Mouse (Mus musculus): ENCODE measurements around the gene Zpld1. TPM values are rescaled to one million over a fixed set of nuclear protein-coding genes. Genes with fewer than 3 reads are reported as not detected.

Gene Zpld1
- 0.40 and 0.44 TPM in 2 replicates for polyA plus RNA-seq (2015; fragmentation: Nextera tagmentation; extraction: Ambion mirVana)

DNA sequence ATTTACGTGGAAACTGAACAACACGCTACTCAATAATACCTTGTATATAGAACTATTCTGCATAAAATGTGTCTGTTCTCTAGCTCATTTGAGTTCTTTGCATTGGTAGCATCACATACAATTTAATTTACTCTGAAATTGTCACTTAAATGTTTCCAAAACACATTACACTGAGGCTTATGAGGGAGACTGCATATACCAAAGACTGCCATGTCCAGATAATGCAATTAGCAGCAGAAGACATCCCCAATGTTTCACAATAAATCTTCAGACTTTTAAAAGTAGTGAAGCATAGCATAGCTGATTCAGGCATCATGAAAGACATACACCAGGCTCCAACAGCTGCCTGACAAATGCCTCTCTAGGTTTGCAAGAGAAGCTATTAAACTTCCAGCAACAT is at the start of gene Zpld1:
Gene Zpld1 (minus strand): TSS at position 101 of the 400 bp plus-strand sequence.
- no peak within 1 kb of the TSS for H3K4me2 ChIP-seq
- H3K9ac ChIP-seq = no peak within 1 kb of the TSS
- no peak for ATAC-seq (replicated peaks; ENCODE audit: low FRiP score)
- H3K36me3 ChIP-seq = no peaks in the 10 kb centered on the region
- H3K4me3 ChIP-seq (replicated peaks) = no peak within 1 kb of the TSS
- no peaks in the 10 kb centered on the region for H3K9me3 ChIP-seq (replicated peaks)
- no peaks in the 10 kb centered on the region for H3K27me3 ChIP-seq
- no peaks in the 10 kb centered on the region for H3K4me1 ChIP-seq
- no peak within 1 kb of the TSS for H3K27ac ChIP-seq
- WGBS = 92% methylated on average over 2 of the region's 2 CpGs

DNA sequence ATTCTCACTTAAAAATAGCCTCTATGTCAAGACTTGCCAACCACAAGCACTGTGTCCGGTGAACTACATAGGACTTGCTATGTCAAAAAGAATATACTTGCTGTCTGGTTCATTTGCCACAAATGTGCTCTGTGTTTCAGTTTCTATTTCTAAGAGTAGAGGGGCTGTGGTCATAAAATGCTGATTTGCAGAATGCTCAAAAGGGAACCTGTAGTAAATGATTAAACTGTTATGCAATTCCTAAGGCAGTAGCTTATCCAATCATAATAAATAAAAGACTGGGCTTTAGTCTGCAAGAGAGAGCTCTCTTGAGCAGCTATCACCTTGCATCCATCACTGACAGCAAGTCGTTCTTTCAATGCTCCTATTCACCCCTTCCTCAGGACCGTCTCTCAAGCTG is 47.9 kb upstream of the Zpld1 start:
- Histone ChIP-seq H3K4me3 (replicated peaks) (no peak overlapping the region), H3K4me1 (no peaks in the 10 kb centered on the region), H3K27me3 (no peaks in the 10 kb centered on the region), H3K27ac (no peak overlapping the region), H3K36me3 (no peaks in the 10 kb centered on the region), H3K9ac (no peak overlapping the region), H3K4me2 (no peak overlapping the region), H3K9me3 (replicated peaks) (no peaks in the 10 kb centered on the region; the same call in 1 of the 2 replicates)
- WGBS = 70% methylated on average over 3 of the region's 3 CpGs
- no peak for ATAC-seq (replicated peaks; ENCODE audit: low FRiP score)

DNA sequence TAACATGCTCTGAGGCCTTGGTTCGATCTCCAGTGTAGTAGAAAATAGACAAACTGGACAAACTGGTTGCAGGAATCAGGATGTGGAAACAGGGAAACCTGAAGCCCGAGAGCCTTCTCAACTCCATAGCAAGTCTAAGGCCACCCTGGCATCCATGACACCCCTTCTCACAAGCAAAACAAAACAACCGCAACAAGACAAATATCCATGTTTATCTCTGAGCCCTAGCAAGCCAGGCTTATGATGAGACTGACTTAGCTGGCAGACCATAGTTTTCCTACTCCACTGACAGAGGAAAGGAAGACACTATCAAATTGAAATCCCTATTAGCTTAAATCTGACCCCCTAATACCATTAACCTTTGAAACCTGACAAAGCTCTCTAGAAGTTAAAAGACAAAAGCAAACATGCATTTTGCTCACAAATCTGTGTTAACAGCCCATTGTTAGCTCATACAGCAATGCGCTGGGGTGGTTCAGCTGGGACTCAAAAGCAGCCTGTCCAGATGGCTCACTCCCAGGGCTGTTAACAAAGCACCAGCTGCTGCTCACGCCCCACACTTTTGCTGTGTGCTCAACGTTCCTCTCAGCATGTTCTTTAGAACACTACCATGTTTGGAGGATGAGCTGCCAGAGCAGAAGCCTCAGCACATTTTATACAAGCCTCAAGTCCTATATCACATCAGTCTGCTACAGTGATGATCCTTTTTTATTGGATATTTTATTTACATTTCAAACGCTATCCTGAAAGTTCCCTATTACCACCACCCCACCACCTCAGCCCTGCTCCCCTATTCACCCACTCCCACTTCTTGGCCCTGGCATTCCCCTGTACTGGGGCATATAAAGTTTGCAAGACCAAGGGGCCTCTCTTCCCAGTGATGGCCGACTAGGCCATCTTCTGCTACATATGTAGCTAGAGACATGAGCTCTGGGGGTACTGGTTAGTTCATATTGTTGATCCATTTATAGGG is 24.0 kb upstream of the Zpld1 start:
- 60% methylated on average over 8 of the region's 8 CpGs for WGBS
- Histone ChIP-seq H3K27ac (no peak overlapping the region), H3K9me3 (replicated peaks) (no peaks in the 10 kb centered on the region), H3K9ac (no peak overlapping the region), H3K4me2 (no peak overlapping the region), H3K27me3 (no peaks in the 10 kb centered on the region), H3K4me3 (replicated peaks) (no peak overlapping the region), H3K4me1 (0 out of 2 replicates have a peak, but pooled peaks cover 2% of the 10 kb centered on the region), H3K36me3 (no peaks in the 10 kb centered on the region)
- ATAC-seq (replicated peaks; ENCODE audit: low FRiP score) = no peak

DNA sequence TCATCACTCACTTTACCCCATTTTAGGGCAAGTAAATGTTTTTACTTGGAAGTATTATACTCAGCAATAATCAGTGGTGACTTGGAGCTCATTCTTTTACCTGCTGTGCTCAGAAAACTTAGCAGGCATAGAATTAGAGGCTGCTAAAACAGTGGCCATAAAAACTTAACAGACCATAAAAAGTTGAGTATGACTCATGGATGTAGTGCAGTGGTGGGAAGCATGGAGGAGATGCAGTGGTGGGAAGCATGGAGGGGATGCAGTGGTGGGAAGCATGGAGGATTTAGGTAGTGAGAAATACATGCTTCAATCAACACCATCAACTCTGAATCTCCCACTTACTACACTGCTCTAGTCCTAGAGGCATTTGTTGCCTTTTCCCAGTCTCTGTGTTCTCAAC is 19.2 kb upstream of the Zpld1 start:
- 0 out of 2 replicates have a peak, but pooled peaks cover 5% of the 10 kb centered on the region for H3K4me1 ChIP-seq
- ATAC-seq (replicated peaks; ENCODE audit: low FRiP score) = peak; percentile 62; the same call in 1 of the 2 replicates
- H3K27ac ChIP-seq = no peak overlapping the region
- no peaks in the 10 kb centered on the region for H3K9me3 ChIP-seq (replicated peaks)
- H3K36me3 ChIP-seq = no peaks in the 10 kb centered on the region
- no peak overlapping the region for H3K4me3 ChIP-seq (replicated peaks)
- no peak overlapping the region for H3K9ac ChIP-seq
- H3K27me3 ChIP-seq = no peaks in the 10 kb centered on the region
- no peak overlapping the region for H3K4me2 ChIP-seq

DNA sequence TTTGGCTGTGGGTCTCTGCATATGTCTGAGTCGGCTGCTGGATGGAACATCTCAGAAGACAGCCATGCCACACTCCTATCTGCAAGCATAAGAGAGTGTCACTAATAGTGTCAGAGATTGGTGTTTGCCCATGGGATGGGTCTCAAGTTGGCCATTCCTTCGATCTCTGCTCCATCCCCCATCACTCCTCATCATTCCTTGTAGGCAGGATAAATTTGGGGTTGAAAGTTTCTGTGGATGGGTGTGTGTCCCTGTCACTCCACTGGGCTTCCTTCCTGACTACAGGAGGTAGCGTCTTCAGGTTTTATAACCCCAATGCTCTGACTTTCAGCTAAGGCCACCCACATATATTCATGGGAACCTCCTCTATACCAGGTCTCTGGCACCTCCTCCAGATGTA is 14.3 kb upstream of the Zpld1 start:
- Histone ChIP-seq H3K4me2 (no peak overlapping the region), H3K4me1 (0 out of 2 replicates have a peak, but pooled peaks cover 3% of the 10 kb centered on the region), H3K36me3 (no peaks in the 10 kb centered on the region), H3K27me3 (no peaks in the 10 kb centered on the region), H3K4me3 (replicated peaks) (no peak overlapping the region), H3K9ac (no peak overlapping the region), H3K27ac (no peak overlapping the region), H3K9me3 (replicated peaks) (no peaks in the 10 kb centered on the region)
- ATAC-seq (replicated peaks; ENCODE audit: low FRiP score) = no peak
- WGBS = 100% methylated on average over 3 of the region's 3 CpGs

DNA sequence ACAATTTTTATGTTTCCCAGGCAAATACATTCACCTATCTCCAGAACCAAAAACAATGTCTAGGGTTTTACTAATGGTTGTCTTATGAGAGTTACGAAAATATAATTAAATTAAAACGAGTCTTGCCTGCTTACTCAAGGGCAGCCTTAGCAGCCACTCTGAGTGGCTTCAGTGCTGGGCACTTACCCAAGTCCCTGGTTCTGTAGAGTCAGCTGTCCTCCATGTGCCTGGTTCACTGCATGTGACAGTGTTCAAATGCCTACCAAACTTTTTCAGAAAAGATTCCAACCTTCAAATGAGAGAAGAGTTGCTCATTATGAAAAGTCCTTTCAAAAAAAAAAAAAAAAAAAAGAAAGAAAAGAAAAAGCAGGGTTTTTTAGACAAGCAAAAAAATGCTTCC is 15.1 kb downstream of the Zpld1 start:
- Histone ChIP-seq H3K4me2 (no peak overlapping the region), H3K4me3 (replicated peaks) (no peak overlapping the region), H3K4me1 (peaks cover 6% of the 10 kb centered on the region; the same call in 1 of the 2 replicates), H3K27me3 (no peaks in the 10 kb centered on the region), H3K9me3 (replicated peaks) (no peaks in the 10 kb centered on the region), H3K36me3 (no peaks in the 10 kb centered on the region), H3K9ac (no peak overlapping the region), H3K27ac (no peak overlapping the region)
- ATAC-seq (replicated peaks; ENCODE audit: low FRiP score) = no peak
- WGBS = 71% methylated on average over 2 of the region's 2 CpGs

DNA sequence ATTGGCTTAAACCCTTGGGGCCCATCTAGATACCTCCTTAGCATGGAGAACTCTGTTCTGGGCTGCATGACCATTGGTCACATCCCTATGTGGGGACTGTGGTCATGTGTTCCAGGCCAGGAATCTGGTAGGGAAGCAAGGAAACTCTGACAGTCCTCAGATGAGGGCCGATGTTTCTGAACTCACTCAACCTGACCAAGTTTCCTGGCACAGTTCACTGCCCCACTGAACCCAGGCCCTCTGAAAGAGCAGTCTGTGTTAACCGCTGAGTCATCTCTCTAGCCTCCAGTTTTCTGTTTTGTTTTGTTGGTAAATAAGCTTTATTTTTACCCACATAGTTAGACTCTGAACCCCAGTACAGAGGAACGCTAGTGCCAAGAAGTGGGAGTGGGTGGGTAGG is 20.3 kb downstream of the Zpld1 start:
- Histone ChIP-seq H3K4me3 (replicated peaks) (no peak overlapping the region), H3K4me2 (no peak overlapping the region), H3K9ac (no peak overlapping the region), H3K9me3 (replicated peaks) (no peaks in the 10 kb centered on the region), H3K4me1 (peaks cover 13% of the 10 kb centered on the region), H3K27me3 (no peaks in the 10 kb centered on the region), H3K27ac (no peak overlapping the region), H3K36me3 (no peaks in the 10 kb centered on the region)
- peak; percentile 74 for ATAC-seq (replicated peaks; ENCODE audit: low FRiP score)
- WGBS = 60% methylated on average over 3 of the region's 3 CpGs

DNA sequence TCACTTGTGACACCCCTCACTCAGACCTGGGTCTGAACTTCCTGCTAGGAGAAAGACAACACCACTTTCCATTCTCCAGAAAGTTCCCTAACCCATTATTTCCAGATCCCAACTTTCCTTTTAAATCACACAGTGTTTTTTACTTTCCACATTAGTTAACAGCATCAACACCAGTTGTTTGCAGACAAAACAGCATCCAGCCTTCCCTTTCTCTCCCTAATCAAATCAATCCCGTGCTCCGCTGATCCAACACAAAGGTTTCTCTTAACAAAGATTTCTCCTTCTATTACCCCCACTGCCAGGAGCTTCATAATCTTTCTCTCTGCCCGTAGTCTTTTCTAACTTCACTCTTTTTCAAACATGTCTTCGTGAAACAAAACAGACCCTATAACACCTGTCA is 32.5 kb downstream of the Zpld1 start:
- Histone ChIP-seq H3K9ac (no peak overlapping the region), H3K4me3 (replicated peaks) (no peak overlapping the region), H3K9me3 (replicated peaks) (no peaks in the 10 kb centered on the region), H3K27me3 (no peaks in the 10 kb centered on the region), H3K27ac (no peak overlapping the region), H3K36me3 (no peaks in the 10 kb centered on the region), H3K4me2 (no peak overlapping the region), H3K4me1 (no peaks in the 10 kb centered on the region)
- WGBS = 30% methylated on average over 4 of the region's 4 CpGs
- ATAC-seq (replicated peaks; ENCODE audit: low FRiP score) = no peak

DNA sequence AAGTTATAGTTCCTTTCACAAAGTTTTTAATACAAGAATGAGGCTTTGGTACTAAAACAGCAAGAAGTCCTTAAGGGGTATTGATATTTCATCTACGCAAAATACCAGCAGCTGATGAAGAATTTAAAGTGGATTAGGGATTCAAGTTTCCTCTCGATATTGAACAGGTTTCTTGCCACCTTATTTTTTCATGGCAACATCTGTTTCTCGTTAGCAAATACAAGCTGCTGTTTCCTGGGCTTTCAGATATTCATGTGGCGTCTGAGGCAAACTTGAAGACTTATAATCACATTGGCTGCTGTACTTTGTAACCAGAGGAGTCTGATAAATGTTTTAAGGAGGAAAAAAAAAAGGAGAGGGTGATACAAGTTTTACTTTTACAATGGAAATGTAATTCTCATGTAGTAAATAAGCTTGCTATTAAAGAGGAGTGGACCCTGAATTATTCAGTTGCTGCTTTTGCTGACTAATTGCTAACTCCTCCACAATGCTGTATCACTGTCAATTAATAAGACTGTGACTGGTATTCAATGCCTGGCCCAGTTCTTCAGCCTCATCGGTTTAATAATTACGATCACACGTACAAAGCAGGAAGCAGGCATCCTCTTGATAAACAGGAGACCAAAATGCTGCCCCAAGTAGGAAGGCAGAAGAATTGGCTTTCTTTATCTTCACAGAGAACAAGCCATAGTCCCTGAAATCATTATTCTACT is 36.8 kb downstream of the Zpld1 start:
- Histone ChIP-seq H3K36me3 (no peaks in the 10 kb centered on the region), H3K4me1 (no peaks in the 10 kb centered on the region), H3K4me3 (replicated peaks) (no peak overlapping the region), H3K9ac (no peak overlapping the region), H3K4me2 (no peak overlapping the region), H3K27me3 (no peaks in the 10 kb centered on the region), H3K27ac (no peak overlapping the region), H3K9me3 (replicated peaks) (no peaks in the 10 kb centered on the region)
- 52% methylated on average over 7 of the region's 7 CpGs for WGBS
- no peak for ATAC-seq (replicated peaks; ENCODE audit: low FRiP score)

DNA sequence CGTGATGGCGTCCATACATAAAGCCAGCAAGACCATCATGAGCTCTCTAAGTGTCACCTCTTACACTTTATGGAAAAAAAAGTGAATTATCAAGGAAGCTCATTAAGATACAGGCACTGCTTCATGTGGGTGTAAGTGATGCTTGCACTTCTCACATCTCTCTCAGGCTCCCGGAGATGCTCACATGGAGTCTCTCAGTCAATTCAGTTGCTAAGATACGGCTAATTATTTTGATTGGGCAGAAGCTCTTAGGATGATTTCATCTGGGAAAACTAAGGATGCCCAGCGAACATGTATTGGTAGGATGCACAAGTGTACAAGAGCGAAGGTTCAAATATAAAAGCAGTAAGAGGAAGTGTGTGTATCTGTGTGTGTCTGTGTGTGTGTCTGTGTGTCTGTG is 38.1 kb downstream of the Zpld1 start:
- Histone ChIP-seq H3K4me3 (replicated peaks) (no peak overlapping the region), H3K4me2 (no peak overlapping the region), H3K4me1 (no peaks in the 10 kb centered on the region), H3K9me3 (replicated peaks) (no peaks in the 10 kb centered on the region), H3K27ac (no peak overlapping the region), H3K36me3 (no peaks in the 10 kb centered on the region), H3K9ac (no peak overlapping the region), H3K27me3 (no peaks in the 10 kb centered on the region)
- WGBS = 88% methylated on average over 6 of the region's 6 CpGs
- ATAC-seq (replicated peaks; ENCODE audit: low FRiP score) = no peak

DNA sequence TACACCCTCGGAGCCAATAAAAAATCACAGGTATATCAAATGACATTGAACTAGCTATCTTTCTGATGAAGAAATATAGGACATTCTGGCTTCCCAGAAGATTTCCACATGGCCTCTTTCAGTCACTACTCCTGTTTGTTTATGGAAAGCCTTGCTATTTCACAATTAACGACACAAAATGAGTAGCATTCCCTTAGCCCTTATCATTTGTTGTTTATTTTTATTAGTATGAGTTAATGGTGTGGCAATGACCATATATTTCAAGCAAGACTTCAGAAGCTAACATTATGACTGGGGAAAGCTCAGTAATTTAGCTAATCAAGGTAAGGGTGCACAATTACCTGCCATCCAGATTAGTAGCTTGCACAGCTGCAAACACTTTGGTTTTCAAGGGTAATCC is 56.8 kb downstream of the Zpld1 start:
- no peaks in the 10 kb centered on the region for H3K27me3 ChIP-seq
- no peak overlapping the region for H3K4me3 ChIP-seq (replicated peaks)
- WGBS = 43% methylated on average over 2 of the region's 2 CpGs
- no peak overlapping the region for H3K4me2 ChIP-seq
- H3K9ac ChIP-seq = no peak overlapping the region
- H3K36me3 ChIP-seq = no peaks in the 10 kb centered on the region
- no peak for ATAC-seq (replicated peaks; ENCODE audit: low FRiP score)
- no peaks in the 10 kb centered on the region for H3K4me1 ChIP-seq
- H3K27ac ChIP-seq = no peak overlapping the region
- no peaks in the 10 kb centered on the region for H3K9me3 ChIP-seq (replicated peaks)

DNA sequence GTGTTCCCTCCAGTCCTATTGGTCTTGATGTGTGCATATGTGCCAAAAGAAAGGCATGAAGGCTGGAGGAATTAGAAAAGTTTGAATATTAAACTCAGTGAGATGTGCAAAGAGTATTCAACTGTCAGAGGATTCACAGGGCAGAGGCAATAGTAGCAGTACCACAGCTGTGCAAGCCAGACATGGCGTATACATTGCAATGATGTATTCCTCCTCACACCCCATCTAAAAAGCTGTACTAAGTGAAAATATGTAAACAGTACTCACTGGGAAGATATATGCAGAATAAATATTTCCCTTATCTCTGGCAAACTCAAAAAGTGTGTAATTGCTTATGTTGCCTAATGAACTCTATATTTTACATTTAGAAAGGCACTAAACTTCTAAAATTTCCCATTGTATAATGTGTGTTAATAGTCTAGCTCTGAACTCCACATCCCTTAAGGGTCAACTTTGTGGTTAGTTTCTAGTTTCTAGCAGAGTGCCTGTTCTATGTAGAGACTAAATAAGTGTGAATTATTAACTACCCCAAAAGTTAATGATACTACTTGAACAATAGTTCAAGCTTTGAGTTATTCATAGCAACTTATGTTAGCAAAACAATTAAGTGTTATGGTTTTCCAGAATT is 68.7 kb downstream of the Zpld1 start:
- no peak overlapping the region for H3K9ac ChIP-seq
- 75% methylated on average over 1 of the region's 1 CpGs for WGBS
- H3K4me2 ChIP-seq = no peak overlapping the region
- H3K27ac ChIP-seq = no peak overlapping the region
- no peaks in the 10 kb centered on the region for H3K27me3 ChIP-seq
- no peaks in the 10 kb centered on the region for H3K36me3 ChIP-seq
- H3K9me3 ChIP-seq (replicated peaks) = no peaks in the 10 kb centered on the region
- H3K4me3 ChIP-seq (replicated peaks) = no peak overlapping the region
- peak; percentile 74; the same call in 1 of the 2 replicates for ATAC-seq (replicated peaks; ENCODE audit: low FRiP score)
- H3K4me1 ChIP-seq = no peaks in the 10 kb centered on the region
